Mouse (Mus musculus): ENCODE data around the gene Pcsk4.

Gene Pcsk4

DNA sequence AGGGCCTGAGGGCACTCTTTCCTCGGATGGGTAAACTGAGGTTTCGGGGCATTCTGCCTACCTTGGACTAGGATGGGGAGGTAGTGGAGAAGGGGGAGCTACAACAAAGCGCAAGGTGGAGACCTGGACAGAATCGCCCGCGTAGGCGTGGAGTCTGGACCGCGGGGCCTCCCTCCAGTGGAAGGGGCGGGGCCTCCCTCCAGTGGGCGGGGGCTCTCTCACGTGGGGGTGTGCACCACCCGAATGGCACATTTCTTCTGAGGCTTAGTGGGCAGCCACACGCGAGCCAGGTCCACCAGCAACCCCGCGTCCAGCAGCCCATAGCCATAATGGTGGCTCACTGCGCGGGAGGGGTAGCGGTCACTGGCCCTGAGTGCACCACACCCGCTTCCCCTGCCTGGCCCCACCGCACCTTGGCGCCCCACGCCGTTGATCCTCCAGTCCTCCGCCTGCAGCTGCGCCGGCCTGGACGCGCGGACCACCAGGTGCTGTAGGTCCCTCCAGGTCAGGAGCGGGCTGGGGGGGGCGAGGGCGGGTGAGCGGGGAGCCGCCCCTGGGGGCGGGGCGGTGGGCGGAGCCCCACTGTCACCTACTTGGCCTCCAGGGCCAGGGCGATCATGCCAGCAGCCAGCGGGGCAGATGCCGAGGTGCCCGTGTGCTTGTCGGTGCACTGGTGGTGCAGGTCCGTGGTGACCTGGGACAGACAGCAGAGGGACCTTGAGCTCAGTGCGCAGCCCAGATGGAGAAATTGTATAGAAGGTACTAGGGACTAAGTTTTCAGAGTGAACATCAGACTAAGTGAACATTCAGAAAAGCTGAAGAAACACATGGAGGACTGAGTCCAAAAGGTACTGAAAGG is 5.8 kb downstream of the Pcsk4 start:
- no peak for DNase-seq (ENCODE audit: low read depth, low spot score)

DNA sequence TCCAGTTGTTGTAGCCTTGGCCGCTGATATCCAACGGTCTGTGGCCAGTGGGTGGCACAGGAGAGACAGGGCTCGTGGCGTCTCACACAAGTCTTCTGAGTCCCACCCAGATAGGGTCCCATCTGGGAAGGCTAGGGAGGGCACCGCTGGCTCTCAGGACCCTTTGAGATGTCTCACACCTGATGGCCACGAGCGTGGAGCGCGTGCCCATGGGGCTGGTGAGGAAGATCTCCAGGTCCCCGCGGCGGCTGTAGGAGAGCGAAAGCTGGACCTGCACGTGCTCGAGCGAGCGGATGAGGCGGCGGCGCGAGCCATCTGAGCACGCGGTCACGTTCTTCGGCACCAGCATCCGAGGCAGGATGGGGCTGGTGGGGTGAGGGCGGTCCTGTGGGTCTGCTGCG is 6.5 kb downstream of the Pcsk4 start:
- no peak for DNase-seq (ENCODE audit: low read depth, low spot score)

DNA sequence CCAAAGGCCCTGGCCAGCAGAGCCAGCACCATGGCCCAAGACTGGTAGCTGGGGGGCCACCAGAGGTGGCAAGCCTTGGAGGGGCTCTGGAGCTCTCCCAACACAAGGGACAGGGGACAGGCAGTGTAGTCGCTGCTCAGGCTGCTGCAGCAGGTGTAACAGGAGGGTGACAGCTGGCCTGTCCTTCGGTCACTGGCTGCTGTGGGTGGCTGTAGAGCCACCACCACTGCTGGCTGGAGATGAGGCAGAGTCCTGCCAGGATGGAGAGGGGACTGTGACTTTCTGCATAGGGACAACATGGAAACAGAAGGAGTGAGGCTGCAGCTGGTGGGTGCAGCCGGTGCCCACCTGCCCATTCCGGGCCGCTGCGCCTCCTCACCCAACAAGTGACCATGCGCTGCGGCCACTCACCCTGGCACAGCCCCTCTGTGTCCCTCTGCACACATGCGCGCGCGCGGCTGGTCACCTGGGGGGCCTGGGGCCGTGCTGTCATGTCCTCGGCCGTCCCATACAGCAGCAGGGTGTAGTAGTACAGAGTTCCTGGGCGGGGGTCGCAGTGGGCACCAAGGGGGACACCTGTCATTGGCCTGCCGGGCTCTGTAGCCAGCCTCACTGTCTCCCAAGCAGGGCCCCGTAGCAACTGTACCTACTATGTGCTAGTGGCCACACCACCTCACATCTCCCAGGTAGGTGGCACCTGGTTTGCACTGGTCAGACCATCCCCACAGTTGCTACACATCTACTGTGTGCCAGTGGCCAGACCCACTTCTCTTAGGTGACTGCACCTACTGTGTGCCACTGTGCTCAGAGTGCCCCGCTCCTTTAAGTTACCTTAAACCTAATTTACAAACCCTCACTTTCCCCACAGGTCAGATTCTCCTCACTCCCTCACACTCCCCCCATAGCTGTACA is 7.4 kb downstream of the Pcsk4 start:
- DNase-seq (ENCODE audit: low read depth, low spot score): no peak

DNA sequence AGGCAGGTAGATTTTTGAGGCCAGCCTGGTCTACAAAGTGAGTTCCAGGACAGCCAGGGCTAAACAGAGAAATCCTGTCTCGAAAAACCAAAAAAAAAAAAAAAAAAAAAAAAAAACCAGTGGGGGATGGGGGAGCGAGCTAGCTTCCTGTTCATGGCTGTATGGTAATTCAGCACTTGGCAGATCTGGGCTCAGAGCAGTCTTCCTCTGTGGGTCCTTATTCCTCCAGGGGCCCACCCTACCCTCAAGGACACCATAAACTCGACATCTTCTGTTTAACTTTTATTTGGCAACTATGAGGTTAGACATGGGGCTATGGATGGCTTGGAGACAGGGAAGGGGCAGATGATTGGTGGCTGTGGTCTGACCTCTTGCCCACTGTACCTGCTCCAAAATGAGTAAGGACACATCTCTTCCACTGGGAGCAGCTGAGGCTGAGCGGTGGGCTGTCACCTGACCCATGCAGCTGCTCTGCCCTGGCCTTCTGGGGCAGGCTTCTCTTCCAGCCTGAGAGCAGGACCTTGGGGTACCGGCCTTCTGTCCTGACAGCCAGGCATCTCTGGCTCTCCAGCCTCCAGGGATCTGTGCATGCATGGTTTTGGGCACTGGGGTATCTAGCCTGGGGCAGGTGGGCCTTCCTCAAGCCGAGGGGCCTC is 8.2 kb downstream of the Pcsk4 start:
- DNase-seq (ENCODE audit: low read depth, low spot score): no peak

DNA sequence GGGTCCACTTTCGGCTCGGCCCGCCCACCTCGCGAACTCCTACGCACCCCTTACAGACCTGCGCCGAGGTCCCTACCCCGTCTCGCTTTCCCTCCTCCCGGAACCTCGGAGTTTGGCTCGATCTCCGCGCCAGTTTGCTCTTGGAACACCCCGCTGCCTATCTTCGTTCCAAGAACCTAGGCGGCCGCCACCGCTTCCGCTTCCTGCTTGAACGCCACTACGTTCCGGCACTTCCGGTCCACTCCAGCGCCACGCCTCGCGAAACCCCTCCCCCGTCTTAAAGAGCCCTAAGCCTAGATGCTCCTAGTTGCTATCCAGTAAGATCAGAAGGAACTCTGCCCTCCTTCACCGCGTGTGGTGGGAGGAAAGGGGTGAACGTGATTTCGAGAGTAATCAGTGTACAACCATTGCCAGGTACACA is 8.9 kb downstream of the Pcsk4 start, which contains the start of gene 2310011J03Rik:
2310011J03Rik (minus strand) TSS at position 198 of the 421 bp plus-strand sequence.
- DNase-seq (ENCODE audit: low read depth, low spot score): peak; percentile 80

DNA sequence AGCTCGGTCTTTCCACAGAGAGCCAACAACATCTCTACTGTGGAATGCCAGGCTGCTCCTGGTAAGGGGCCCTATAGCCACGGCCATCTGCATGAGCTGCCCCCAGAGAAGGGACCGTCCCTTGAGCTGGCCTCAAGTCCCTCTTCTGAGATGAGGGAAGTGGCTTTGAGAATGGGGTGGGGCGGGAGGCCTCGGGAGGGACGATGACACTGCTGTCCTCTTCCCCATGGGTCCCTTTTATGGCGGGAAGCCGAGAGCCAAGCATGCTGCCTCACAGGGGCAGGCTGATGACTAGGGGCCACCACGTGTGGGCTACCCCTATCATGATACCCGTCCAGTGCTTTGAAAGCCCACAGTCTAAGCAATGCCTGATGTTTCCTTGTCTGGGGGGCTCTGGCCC is 12.3 kb downstream of the Pcsk4 start:
- no peak for DNase-seq (ENCODE audit: low read depth, low spot score)

DNA sequence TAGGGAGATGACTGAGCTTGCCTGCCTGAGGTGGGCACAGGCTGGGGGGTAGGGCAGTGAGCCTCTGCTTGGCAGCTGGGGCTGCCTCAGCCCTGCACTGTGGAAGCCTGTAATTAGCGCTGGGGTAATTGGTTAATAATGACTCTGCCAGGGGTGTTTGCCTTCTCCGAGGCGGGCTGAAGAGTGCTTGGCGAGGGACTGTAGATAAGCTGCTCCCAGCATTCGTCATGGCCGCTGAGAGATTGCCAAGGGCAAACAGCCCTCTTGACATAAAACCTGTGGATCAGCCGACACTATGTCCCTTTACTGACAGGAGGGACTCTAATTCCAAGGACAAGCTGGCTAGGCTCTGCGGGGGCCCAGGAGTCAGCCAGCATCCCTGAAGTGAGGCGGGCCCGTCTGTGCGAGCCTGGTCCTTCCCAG is 12.9 kb downstream of the Pcsk4 start:
- DNase-seq (ENCODE audit: low read depth, low spot score): no peak

DNA sequence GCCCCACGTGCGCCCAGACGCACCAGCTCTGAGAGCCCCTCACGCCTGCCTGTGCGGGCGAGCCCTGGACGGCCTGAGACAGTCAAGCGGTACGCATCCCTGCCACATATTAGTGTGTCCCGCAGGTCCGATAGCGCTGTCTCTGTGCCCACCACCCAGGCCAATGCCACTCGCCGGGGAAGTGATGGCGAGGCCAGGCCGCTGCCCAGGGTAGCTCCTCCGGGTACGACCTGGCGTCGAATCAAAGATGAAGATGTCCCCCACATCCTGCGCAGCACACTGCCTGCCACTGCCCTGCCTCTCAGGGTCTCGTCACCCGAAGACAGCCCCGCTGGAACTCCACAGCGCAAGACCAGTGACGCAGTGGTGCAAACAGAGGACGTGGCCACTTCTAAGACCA is 14.0 kb downstream of the Pcsk4 start:
- no peak for DNase-seq (ENCODE audit: low read depth, low spot score)

DNA sequence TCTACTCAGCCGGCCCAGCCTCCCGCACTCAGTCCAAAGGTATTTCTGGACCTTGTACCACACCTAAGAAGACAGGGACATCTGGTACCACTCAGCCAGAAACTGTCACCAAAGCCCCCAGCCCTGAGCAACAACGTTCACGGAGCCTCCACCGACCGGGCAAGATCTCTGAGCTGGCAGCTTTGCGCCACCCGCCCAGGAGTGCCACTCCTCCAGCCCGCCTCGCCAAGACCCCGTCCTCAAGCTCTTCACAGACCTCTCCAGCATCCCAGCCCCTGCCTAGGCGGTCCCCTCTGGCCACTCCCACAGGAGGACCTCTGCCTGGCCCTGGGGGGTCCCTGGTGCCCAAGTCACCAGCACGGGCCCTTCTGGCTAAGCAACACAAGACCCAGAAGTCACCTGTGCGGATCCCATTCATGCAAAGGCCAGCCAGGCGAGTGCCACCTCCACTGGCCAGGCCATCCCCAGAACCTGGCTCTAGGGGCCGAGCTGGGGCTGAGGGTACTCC is 14.8 kb downstream of the Pcsk4 start:
- no peak for DNase-seq (ENCODE audit: low read depth, low spot score)

DNA sequence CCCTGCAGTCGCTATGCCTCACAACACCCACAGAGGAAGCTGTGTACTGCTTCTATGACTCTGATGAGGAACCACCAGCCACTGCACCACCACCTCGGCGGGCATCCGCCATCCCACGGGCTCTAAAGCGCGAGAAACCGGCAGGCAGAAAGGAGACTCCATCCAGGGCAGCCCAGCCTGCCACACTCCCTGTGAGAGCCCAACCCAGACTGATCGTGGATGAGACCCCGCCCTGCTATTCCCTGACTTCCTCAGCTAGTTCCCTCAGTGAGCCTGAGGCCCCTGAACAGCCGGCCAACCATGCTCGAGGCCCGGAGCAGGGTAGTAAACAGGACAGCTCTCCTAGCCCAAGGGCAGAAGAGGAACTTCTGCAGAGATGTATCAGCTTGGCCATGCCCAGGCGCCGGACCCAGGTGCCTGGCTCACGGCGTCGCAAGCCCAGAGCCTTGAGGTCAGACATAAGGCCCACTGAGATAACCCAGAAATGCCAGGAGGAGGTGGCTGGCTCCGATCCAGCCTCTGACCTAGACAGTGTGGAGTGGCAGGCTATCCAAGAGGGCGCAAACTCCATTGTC is 15.6 kb downstream of the Pcsk4 start:
- DNase-seq (ENCODE audit: low read depth, low spot score): no peak

DNA sequence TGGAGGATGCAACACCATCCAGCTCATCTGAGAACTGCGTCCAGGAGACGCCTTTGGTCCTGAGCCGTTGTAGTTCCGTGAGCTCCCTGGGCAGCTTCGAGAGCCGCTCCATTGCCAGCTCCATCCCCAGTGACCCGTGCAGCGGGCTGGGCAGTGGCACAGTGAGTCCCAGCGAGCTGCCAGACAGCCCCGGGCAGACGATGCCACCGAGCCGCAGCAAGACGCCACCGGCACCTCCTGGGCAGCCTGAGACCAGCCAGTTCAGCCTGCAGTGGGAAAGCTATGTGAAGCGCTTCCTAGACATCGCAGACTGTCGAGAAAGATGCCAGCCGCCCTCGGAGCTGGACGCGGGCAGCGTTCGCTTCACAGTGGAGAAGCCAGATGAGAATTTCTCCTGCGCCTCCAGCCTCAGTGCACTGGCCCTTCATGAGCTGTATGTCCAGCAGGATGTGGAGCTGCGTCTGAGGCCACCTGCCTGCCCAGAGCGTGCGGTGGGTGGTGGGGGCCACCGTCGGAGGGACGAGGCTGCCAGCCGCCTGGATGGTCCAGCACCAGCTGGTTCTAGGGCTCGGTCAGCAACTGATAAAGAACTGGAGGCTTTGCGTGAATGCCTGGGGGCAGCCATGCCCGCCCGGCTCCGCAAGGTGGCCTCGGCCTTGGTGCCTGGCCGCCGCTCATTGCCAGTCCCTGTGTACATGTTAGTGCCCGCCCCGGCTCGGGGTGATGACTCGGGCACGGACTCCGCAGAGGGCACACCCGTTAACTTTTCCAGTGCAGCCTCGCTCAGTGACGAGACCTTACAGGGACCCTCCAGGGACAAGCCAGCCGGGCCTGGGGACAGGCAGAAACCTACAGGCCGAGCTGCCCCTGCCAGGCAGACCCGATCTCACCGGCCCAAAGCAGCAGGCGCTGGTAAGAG is 16.5 kb downstream of the Pcsk4 start:
- DNase-seq (ENCODE audit: low read depth, low spot score): no peak

DNA sequence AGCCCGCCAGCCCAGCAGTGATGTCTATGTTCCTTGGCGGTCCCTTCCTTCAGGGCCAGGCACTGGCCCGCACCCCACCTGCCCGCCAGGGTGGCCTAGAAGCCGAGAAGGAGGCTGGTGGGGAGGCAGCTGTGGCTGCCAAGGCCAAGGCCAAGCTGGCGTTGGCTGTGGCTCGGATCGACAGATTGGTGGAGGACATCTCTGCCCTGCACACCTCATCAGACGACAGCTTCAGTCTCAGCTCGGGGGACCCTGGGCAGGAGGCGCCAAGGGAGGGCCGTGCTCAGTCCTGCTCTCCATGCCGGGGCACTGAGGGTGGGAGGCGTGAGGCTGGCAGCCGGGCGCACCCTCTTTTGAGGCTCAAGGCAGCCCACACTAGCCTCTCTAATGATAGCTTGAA is 17.7 kb downstream of the Pcsk4 start:
- DNase-seq (ENCODE audit: low read depth, low spot score): no peak

DNA sequence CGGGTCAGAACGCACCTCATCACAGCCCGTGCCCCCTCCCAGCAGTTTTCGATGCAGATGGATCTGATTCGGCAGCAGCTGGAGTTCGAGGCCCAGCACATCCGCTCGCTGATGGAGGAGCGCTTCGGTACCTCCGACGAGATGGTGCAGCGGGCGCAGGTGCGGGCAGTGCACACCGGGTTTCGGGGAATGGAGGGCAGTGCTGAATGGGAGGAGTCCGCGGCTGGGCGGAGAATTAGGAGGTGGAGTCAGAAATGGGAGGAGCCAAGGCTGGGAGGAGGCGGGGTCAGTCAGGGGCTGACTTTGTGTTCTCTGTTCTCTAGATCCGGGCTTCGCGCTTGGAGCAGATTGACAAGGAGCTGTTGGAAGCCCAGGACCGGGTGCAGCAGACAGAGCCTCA is 24.4 kb downstream of the Pcsk4 start:
- DNase-seq (ENCODE audit: low read depth, low spot score): no peak

DNA sequence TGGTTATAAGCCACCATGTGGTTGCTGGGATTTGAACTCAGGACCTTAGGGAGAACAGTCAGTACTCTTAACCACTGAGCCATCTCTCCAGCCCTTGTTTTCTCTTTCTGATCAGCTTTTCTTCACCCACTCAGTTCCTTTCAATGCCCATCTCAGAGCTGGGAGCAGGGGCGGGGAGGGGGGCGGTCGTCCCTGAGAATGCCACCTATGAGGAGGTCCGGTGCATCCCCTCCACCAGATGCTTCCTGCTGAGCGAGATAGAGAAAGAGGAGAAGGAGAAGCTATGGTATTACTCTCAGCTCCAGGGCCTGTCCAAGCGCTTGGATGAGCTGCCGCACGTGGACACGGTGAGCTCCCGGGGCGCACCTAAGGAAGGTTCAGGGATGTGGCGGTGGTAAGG is 24.8 kb downstream of the Pcsk4 start:
- DNase-seq (ENCODE audit: low read depth, low spot score): no peak

DNA sequence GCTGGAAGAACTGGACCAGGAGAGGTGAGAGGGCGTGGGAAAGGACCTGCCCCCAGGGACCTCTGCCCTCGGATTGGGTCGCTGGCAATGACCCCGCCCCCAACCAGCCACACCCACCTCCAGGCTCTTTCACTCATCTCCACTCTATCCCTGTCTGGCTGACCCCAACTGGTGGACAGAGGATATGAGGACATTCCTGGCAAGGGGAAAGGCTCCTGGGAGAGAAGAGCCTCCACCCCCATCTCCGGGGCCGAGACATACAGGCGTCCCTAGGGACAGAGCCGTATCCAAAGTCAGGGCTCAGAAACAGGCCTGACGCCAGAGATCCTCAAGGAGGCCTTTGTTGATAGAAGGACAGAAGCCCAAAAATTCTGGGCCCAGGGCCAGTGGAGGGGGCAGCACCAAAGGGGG is 26.8 kb downstream of the Pcsk4 start:
- no peak for DNase-seq (ENCODE audit: low read depth, low spot score)

DNA sequence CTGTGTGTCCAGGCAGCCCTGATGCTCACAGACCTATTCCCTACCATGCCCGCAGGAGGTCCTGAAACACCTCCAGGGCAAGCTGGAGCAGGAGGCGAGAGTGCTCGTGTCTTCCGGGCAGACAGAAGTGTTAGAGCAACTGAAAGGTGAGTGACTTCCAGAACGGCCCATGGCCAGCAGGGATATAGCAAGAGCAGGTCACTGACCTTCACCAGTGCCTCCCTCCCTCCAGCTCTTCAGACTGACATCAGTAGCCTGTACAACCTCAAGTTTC is 27.3 kb downstream of the Pcsk4 start:
- no peak for DNase-seq (ENCODE audit: low read depth, low spot score)

DNA sequence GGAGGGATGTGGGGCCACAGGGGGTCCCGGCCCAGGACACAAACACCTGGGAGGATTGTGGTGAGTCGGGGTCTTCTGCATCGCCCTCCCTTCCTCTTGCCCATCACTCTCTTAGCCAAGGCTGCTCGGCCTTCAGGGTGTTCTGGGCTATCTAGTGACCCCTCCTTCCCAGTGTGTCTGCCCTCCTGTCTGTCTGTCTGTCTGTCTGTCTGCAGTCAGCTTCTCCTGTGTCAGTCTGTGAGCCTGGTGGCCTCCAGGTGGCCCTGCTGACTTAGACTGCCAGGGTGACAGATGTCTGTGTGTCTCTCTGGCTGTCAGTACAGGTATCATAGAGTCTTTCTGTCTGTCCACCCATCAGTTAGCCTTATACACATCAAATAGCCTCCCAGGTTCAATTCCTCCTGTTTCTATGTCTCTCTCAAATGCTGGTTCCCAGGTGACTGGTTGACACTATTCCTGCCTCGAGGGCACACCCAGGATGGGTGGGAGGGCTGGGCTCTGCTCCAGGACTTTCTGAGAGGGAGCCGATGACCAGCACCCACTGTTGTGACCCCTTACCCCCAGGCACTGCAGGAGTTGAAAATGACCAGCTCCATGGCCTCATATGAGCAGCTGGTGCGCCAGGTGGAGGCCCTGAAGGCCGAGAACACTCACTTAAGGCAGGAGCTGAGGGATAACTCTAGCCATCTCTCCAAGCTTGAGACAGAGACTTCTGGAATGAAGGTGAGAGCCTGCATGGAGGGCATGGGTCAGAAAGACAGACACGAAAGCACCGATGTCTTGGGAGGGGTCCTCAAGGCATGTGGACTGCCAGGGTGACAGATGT is 27.8 kb downstream of the Pcsk4 start:
- DNase-seq (ENCODE audit: low read depth, low spot score): no peak

DNA sequence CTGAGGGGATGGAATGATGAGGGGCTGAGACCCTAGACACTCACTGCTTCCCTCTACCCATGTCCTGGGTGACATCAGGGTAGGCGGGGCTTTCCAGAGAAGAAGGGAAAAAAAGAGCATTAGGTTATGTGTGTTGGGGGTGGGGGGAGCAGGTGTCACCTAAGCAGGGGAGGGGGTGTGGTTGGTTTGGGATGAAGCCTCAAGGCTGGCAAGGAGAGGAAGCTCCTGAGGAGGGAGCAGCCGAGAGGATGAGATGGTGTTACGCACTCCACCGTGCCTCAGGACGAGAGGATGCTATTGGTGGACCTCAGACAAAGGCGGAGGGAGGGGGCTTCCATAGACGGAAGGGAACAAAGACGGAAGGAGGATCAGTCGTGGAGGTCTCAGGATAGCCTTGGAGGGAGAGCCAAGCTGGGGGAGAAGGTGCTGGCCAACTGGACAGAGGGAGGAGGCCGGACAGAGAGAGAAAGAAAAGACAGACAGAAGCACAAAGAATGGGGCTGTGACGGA is 28.6 kb downstream of the Pcsk4 start:
- no peak for DNase-seq (ENCODE audit: low read depth, low spot score)

DNA sequence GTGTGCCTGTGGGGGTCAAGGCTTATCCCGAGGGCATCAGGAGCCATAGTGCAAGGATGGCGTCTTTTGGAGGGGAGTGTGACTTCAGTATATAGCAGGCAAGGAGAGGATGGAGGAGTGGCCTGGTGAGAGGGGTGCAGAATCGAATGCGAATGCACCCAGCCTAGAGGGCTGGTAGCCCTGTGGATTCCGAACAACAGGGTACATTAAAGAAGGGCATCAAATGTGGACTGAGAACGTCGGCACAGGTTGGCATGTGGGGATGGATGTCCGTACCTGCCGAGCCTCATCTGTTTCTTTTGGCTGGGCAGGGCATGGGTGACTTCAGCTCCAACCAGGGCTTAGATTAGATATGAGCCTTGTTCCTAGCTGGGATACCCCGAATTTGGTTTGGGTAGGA is 29.5 kb downstream of the Pcsk4 start:
- DNase-seq (ENCODE audit: low read depth, low spot score): no peak

DNA sequence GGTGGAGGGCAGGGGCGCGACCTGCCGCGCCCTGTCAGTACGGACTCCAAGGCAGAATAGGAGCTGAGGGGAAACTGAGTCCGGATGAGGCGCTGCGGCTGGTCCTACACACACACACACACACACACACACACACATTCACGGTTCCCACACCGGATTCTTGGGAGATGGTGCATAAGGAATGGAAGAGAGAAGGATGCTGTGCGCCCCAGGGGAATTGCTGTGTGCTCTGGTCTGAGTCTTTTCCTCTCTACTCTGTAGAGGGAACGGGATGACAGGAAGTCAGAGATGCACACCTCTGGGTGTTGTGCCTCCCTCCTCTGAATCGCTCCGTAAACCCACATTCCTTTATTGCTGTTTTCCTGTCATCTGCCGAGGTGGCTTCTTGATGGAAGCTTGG is 30.0 kb downstream of the Pcsk4 start:
- DNase-seq (ENCODE audit: low read depth, low spot score): no peak

Data from c-Kit-negative CD71-positive TER-119-positive erythroid progenitor cells, embryonic 14.5 days (primary cell).